In the genomic region with DNA sequence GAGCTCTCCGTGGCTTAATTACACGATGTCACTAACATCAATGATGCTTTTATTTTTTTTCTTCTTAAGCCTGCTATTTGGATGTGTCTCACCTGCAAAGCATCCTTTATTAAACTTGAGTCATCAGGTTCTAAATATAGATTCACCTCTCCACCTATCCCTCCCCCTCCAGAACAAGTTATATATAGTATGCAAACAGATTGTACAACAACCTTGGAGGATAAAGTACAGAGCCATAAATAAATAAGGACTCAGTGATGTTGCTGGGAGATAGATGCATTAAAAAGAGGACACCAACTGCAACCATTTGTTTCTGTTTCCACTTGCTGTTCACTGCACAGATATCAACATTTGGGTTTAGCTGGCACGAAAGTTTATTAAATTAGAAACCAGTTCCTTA, we compare ENCODE assay signal across 22 mouse cellular contexts.
DNase-seq lines count a peak whose midpoint lies in the region; ATAC-seq and TF ChIP-seq lines count a peak whose summit lies in the region.
"Had no signal": no experiment of that assay in that cellular context is flagged by ENCODE, and none has a peak within 500 bp of the region (broad histone marks: within the 10 kb centered on the region; RNA-seq: fewer than 3 reads in every experiment).

No protein-coding gene starts in this region.

- H3K27ac ChIP-seq in layer of hippocampus, adult 2 months = peak overlapping the region; percentile 57
- H3K27ac ChIP-seq: embryonic facial prominence, embryonic 10.5 days; embryonic facial prominence, embryonic 12.5 days; forebrain, embryonic 13.5 days; forebrain, embryonic 15.5 days had no signal

- peak; percentile 76 for ATAC-seq in cerebellum, adult (ENCODE audit: insufficient number of reproducible peaks, low FRiP score, low TSS enrichment)
- ATAC-seq: activated CD4-positive, CD25-positive, alpha-beta regulatory T cell, adult 4 months; CD4-positive, CD25-positive, alpha-beta regulatory T cell, adult 4 months; forebrain, embryonic 13.5 days; forebrain, embryonic 15.5 days; forebrain, postnatal 0 days; Patski had no signal

- DNase-seq in cerebellum, adult 11 months = no peak
- DNase-seq in gastrocnemius, adult 18-20 months (ENCODE audit: low spot score) = peak; percentile 15
- no peak for DNase-seq in gastrocnemius, postnatal 14 days
- DNase-seq in layer of hippocampus, adult 2 months (ENCODE audit: low spot score in 2 of 2) = no peak
- no peak for DNase-seq in layer of hippocampus, adult 8-10 months (ENCODE audit: low spot score in 2 of 2)
- DNase-seq in adrenal gland, postnatal 4 days (ENCODE audit: low spot score in 2 of 2) = no peak
- DNase-seq: adrenal gland, adult 8-10 months; adrenal gland, postnatal 14 days; adrenal gland, postnatal 36 days; B cell, adult 2 months; cerebellum, adult 11-12 months; cerebellum, adult 8-10 months; cerebellum, postnatal 10 days; forebrain, postnatal 0 days had no signal

- intact Hi-C loops in gastrocnemius, postnatal 14 days (cut with DNase I; ENCODE audit: low total_unique reads) = no loop called here

- no peak overlapping the region for H3K4me3 ChIP-seq in layer of hippocampus, adult 2 months
- H3K4me3 ChIP-seq: embryonic facial prominence, embryonic 10.5 days; embryonic facial prominence, embryonic 12.5 days; forebrain, embryonic 13.5 days; forebrain, embryonic 15.5 days had no signal

- no peak for TF ChIP-seq CTCF in layer of hippocampus, adult 2 months (conservative IDR thresholded peaks at IDR 0.05)
